Mouse (Mus musculus) megakaryocyte, adult 5-6 weeks (primary cell): ENCODE measurements around the gene Adamts9. TPM values are rescaled to one million over a fixed set of nuclear protein-coding genes. Genes with fewer than 3 reads are reported as not detected.

ENCODE experiments used
- ATAC-seq: 2 replicates; pipeline ENCODE4 v1.8.0; 2016; ENCODE audit warnings: mild to moderate bottlenecking, inconsistent platforms; ENCODE audit not compliant: poor library complexity, severe bottlenecking
- total RNA-seq, 2 experiments: library from RNA; stranded (forward) in 1 of 2; stranded (reverse) in 1 of 2; fragments of 153-499, 151-499 nt in 1 of 2; fragments of 221-1000, 200-1000 nt in 1 of 2; gene quantifications; 2 replicates each; pipeline versions ENCODE4 v1.2.3 to v1.2.4; 2015 to 2017

The Adamts9 gene
- total RNA-seq, 2 experiments from 2014 or later, result 0.44 TPM; not detected in 1

DNA sequence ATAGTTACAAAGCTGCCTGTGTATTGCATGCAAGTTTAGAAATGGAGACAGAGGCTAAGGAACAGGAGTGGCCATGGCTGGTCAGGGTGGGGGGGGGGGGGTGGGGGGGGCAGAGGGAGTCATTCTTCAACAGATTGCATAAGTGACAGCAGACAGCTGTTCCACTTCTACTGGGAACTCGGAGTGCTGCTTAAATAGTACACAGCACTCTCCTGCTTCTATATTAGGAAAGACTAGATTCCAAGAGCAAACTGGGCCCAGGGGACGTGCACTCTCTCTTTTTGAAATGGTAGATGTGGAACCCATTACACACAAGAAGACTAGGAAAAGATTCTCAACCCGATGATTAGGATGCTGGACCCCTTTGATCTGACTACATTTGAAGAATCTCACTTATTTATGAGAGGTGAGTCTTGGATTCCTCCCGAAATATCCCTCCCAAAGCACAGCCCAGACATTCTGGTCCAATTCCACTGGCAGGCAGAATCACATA, 74.2 kb downstream of the Adamts9 start, which contains the start of gene Gm15737:
TSS of gene Gm15737 (plus strand) at position 269 of the 493 bp plus-strand sequence.
- ATAC-seq, result no peak

DNA sequence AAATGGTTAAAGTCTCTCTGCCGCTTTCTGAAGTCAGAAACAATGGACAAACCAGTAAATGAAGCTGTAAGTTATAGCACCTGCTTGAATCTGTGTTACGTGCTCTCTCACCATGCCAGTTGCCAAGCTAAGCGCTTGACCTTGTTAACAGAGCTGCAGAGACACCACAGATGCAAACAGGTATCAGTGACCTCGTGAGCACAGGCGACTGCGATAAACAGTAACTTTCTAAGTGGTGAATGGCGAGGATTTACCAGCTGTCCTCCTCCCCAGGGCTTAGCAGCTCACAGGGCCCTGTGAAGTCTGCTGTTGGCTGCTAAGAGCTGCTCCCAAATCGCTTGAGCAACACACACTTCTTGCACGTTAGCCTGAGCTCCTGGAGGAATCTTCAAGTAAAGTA, 80.7 kb downstream of the Adamts9 start:
- ATAC-seq, result no peak

DNA sequence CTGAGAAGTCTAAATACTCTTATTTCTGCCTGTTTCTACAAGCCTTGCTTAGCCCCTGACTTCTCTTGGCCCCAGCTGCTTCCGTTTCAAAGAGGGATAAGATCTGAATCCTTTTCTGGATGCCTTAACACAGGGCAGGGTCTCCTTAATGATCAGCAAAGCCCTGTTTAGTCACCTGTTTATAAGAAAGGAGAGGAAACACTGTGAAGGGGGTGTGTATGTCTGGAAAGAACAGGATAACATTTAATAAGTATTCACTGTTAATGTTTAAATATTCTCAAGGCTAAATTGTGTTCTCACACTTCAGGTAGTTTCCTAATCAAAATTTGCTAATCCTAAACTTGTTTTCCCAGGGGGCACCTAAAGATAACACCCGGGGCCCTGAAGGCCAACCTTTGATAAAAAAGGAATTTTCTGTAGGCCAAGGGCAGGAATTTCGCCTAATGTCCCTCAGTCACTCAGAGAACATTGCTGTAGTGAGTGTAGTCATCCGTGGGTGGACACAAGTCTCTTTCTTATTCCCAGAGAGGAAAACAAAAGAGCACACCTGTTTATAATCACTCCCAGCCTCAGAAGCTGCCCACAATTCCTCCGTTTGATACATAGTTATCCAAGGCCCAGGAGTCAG, 82.9 kb downstream of the Adamts9 start:
- ATAC-seq, result no peak

DNA sequence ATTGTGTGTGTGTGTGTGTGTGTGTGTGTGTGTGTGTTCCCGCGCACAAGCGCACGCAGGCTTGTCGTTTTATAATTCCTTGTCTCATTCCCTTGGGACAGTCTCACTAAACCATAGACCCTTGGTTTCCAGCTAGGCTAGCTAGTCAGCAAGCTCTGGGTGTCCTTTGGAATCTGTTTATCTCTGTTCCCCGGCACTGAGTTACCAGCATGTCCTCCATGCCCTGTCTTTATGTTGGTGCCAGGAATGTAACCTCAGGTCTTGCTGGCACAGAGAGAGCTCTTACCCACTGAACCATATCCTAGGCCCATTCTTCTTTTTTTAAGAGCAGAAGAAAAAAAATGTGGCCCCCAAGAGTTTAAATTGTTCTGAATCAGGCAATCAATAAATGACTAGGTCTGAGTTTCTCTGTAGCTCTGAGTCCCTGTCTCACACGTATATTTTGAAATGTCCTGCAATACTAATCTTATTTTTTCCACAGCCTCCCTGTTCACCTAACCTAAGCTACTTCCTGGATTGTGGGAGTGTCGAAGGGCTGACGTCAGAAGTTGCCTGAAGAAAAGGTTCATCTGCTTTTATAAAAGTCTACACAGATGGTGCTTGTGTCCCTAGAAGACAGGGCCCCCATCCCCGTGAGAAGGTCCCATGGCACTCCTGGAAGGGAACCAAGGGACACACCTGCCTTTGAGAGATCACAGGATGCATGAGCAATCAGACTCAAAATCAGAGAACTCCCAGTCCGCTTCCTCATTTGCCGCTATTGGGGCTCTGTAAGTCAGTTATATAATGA, 84.4 kb downstream of the Adamts9 start:
- no peak for ATAC-seq

DNA sequence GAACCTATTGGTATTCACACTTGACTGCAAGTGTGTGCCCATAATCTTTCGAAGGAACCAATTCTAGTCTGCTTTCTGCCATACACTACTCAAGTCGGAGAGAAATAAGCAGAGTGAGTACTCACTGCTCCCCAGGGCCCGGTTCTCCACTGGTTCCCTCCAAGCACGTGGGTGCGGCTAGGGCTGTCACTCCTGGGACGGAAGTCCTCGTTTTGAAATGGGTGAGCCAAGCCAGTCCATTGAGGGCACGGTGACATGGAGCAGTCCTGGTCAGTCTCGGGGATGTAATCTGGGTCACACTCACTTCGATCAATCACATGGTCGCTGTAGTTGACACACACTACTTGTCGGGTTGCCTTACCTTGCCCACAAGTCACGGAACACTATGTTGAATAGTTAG, 85.5 kb downstream of the Adamts9 start:
- ATAC-seq, result no peak

DNA sequence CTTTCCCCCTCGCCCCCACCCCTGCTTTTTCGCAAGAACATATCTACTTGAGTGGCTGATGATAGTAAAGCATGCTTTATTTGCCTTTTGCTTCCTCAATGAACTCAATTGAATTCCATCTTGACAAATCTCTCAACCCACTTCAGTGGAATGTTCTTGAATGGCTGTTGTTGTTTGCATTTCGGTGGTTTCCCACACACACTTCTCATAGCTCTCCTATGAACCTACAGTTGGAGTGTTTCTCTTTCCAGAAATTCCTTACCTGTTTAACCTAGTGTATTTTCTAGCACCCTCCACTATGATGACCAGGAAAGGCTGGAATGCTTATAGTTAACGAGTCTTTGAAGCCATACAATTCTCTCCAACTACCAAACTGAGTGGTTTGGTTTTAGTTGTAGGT, 88.4 kb downstream of the Adamts9 start:
- ATAC-seq, result no peak

DNA sequence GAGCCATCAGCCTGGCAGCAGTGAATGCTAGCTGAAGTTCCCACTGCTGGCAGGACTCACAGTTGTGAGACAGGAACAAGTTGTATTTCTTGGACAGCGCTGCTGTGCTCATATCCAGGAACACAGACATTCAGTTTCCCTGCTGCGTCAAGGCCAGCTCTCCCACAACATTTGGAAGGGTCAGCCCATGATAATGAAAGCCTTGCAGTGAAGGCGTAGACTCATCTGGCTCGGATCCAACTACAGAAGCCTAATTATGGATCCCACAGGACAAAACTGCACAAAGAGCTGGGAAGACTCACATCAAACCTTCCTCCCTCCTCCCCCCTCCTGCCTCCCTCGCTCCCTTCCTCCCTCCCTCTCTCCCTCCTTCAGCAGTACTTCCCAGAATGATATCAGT, 93.0 kb downstream of the Adamts9 start:
- ATAC-seq, result no peak

DNA sequence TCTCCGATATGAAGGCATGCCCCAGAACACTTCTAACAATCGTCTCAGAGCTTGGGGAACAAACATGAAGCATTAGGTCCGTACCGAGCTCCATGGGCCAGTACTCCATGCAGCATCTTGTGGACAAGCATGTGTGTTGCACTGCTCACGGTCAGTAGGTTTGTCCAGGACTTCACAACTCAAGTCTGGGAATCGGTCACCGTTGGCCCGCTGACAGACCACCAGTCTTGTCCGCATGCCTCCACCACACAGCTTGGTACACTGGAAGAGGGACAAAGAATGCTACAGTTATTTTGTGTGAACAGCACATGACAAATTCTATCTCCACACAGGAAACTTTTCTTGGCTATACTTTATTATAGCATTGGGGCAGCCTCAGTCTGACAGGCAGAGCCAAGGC, 94.1 kb downstream of the Adamts9 start:
- ATAC-seq, result no peak

DNA sequence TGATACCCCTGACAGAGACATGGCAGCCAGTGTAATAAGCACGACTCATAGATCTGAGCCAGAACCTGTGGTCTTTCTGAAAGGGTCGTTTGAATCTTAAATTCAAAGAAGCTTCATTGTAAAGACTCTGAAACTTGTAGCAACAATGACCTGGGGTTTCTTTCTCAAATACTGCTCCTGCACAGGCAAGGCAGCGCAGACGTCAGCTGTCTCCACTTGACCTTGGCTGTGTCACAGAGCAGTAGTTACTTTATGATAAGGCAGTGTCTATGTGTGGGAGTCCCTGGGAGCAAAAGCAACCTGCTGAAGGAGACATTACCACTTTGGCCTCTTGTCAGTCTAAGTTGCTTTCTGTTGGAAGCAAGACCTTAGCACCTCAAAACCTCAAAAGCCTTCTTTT, 96.7 kb downstream of the Adamts9 start:
- ATAC-seq, result no peak

DNA sequence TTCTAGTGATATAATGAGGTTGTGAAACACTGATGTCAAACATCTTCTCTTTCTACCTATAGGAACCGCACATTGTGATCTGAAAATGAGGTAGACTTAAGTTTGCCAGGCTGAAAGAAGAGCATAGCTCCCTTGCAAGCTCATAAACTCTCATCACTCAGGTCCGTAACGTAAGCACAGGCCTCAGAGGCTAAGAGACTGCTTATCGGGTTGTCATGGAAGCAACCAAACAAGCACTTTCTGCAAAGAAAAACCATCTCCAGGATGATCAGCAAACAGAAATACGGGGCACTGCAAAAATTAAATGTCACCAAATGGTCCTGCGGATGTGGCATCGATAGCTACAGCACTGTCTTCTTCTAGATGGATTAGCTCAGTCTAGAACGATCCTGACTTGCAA, 97.4 kb downstream of the Adamts9 start:
- ATAC-seq, result no peak

DNA sequence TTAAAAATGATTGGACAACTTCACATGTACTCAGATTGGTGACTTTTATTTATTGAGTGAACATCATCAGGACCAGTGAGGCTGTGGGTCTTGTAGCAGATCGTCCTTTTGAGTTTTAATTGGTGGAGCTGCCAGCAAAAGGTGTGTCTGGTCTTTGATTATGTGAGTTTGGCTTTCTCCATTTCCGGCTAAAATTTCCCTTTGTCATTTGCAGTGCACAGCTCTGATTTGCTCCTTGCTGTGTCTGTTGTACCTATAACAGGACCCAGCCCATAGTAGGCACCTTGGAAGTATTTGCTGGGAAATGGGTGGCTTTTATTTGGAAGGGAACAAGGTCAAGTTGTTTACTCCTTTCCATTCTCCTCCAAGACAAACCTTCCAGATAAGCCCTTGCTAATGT, 99.8 kb downstream of the Adamts9 start:
- no peak for ATAC-seq

DNA sequence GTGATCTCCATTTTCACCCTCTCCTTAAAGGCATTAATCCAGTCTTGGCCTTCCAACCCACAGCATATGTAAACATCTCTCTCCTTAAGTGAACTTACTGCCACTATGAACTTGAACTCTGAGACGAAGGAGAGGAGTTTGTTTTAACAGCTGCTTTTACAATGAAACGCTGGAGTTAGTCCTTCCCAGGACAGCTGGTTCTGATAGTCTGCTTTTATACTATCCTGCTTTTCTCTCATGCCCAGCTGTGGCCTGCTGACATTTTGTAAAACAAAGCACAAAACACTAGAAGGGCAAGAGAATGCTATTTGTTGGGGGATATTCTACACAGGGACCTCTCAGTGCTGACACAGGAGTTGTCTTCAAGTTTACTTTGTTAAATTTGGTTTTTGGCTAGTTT, 101.3 kb downstream of the Adamts9 start:
- ATAC-seq, result no peak

DNA sequence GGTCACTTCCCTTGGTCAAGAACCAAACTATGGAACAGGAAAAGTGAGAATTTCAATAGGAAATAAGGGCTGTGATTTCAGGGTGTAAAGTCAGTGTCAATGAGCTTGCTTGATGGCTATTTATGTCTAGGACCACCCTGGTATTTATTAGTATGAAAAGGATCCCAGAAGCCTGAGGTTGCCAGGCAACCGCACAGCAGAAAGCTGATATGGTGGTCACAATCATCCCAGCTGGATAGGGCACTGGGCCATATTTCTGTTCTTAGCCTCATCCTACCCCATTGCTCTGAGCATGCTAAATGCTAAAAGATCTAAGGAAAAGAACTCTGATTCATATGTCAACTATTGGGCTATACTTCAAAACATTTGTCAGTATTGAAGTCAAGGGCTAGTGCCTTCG, 112.2 kb downstream of the Adamts9 start:
- no peak for ATAC-seq

DNA sequence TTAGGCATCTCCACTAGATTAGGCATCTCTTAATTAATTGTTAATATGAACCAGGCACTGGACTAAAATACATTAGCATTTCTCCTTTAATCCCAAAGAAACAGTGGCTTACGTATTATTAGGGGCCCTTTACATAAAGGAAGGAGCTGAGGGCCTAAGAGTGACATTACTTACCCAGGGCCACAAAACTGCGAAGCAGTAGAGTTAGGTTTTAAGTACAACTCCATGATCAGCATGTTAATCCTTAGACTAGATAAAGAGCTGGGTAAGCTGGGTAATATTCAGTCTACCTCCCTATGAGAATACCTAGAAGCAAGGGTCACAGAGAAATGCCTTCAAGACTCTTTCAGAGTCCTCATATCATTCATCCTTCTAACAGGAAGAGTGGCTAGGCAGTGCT, 114.1 kb downstream of the Adamts9 start:
- no peak for ATAC-seq

DNA sequence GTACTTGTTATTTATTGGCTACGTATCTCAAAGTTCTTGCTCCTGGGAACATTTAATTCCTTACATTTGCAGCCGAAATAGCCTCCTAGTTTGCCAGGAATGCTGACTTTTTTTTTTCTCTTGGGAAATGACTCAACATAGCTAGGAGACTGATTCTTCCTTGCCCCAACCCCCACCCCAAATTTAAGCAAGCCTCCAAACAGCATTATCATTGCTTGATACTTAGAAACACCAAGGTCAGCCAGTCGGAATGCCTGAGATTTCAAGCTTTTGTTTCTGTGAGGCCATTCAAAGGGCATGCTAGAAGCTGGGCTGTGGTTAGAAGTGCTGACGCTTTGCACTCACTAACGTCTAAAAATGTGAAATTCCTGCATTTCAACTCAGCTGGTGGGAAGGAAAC, 115.9 kb downstream of the Adamts9 start:
- ATAC-seq, result no peak

DNA sequence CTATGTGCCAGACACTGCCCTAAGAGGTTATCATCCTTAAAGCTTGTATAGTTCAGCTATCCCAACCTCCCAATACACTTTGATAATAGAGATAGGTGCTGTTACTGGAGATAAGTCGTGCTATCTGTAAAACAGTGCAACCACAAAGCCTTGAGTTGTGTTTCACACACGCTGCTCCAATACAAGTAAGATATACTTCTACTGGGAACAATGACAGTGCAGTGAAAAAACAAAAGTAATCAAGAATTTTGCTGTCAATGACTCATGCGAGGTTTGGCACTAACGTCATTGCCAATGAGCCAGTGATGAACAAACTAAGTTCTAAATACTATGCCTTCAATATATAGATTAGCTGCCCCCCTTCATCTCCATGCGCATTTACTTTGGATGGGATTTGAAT, 116.7 kb downstream of the Adamts9 start:
- no peak for ATAC-seq

DNA sequence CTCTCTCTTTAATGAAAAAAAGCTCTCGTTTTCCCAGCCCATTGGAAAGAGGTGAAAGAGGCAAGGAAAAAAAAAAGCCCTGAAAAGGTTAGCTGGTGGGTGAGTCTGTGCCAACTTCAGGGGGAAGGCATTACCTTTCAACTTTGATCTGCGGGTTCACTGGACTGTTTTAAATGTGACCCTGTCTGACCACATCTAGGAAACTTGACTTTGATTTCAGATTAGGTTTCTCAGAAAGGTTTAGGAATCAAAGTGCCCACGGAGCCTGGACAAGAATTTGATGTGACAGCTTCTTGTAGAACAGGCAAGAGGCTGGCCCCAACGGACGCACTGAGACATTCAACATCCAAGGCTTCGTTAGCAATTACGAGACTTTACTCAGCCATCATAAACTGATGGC, 119.3 kb downstream of the Adamts9 start:
- no peak for ATAC-seq

DNA sequence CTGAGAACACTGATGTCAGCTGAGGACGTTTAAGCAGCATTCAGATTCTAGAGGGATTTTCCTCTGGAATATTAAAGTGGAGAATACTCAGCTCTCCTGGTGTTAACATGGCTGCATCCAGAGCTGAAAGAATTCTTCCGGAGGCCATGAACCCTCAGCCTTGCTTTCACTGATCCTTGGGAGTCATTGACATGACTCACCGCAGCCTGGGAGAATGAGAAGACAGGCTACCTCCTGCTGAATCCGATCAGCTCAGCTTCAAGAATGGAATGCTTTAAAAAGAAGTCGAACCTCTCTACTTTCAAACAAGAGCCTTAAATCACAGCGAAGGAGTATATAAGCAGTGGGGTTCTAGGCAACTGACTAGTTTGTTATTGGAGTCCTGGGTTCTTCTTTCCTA, 121.3 kb downstream of the Adamts9 start:
- ATAC-seq, result no peak

DNA sequence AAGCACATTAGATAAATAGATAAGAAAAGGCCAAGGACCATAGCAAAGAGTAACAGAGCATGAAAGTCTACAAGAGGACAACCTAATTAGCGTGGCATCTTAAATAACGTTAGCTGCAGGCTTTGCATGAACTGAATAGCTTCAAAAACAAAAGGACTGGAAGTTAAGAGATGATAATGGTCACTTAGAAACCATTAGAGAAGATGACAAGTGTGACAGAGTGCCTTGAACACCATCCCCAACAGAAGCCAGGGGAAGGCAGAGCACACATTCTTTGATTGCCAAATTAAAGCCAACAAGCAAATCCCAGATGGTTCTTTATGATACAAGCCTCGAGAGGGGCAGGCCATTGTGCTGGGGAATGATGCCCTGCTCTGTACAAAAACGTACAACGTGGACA, 121.7 kb downstream of the Adamts9 start:
- ATAC-seq, result no peak

DNA sequence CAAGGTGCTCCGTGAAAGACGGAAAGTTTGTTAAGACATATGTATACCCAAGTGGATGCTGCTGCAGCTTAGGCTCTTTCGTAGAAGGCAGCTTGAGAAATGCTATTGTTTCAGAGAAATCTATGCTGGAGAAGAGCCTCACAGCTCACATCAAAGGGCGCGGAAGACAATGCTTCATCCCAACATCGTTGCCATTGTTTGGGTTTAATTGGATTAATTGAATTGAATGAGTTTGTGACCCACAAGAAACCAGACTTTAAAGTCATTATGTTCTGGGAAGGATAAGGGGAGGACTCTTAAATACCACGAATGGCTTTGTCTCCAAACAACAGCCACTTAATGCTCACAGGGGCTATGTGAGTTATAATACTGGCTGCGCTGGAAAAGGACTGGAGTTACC, 125.6 kb downstream of the Adamts9 start:
- no peak for ATAC-seq

DNA sequence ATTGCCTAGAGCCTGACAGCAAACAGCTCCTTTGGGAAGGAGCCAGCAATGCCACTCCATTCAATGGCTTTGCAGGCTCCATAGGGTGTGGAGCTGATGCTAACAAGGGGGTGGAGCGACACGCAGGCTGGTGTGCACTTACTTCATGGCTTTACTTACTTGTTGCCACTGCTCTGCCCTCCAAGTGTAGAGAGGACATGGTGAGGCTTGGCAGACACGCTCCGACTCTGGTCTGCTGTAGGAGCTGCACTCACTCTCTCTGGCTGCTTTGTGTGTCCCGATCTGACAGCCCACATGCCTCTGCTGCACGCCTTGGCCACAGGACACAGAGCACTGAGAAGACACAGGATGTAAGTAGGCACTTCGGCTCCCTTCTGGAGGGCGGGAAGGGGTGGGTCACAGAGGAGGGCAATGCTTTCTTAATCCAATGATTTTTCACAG, 127.0 kb downstream of the Adamts9 start, which contains the start of gene A730049H05Rik:
TSS of gene A730049H05Rik (plus strand) at position 168 of the 441 bp plus-strand sequence.
- ATAC-seq, result no peak

DNA sequence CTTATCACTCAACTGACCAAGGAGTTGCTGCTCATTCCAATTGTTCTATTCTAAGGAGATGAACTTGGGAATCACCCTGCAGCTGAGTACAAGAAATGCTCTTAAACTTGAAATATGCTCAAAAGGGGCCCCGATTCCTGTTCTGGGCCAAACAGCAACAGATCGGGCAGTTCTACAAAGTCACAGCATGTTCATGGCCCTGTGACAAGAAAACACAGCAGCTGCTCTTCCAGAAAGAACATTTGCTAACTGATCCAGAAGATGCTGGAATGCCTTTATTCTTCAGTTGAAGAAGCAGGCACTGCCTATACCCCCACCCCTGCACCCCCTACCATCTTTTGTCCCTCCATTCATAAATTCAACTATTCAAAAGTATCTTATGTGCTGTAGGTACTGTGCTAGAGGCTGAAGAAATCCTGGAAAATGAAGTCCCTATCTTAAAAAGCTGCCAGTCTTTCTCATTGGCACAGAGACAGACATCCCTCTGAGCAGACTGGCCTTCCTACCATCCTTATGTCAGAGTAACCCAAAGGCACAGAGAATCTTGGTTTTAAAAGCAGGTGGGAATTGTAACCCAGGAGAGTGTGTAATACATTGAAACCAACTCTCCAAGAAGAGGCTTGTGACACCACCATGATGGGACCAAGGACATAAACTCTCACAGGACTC, 130.5 kb downstream of the Adamts9 start:
- ATAC-seq, result no peak
